Mouse (Mus musculus): Measurements from ENCODE around the gene Fgd5.

GRCm38 (mm10) chr6:92021506-92021905 is 42.8 kb downstream of the Fgd5 start:
- TF ChIP-seq POLR2A (IDR thresholded peaks at IDR 0.05; ENCODE audit: borderline replicate concordance, control insufficient read depth, low read depth, low read length) (no peak), CTCF (IDR thresholded peaks at IDR 0.05; ENCODE audit: control insufficient read depth, insufficient read depth, low read length) (no peak)

Data from bone marrow, adult 2 months (tissue).